Mouse (Mus musculus): ENCODE data around the gene Kng1. TPM values are rescaled to one million over a fixed set of nuclear protein-coding genes. Genes with fewer than 3 reads are reported as not detected.
"Not testable (repeated sequence)": the region's sequence is repeated elsewhere in the genome, so short reads cannot be mapped to it uniquely, and the experiment has no call there.

Kng1 gene
- polyA plus RNA-seq, 1 experiment from 2014 or later = 6.6 TPM

- not testable (repeated sequence) for H3K4me1 ChIP-seq (replicated peaks); H3K27me3 ChIP-seq (replicated peaks); H3K4me3 ChIP-seq (replicated peaks); H3K9me3 ChIP-seq; H3K9ac ChIP-seq; ATAC-seq; H3K4me2 ChIP-seq (replicated peaks); H3K36me3 ChIP-seq; H3K27ac ChIP-seq
- 87% methylated on average over 8 of the region's 8 CpGs for WGBS
Observed at GRCm38 (mm10) chr16:23097290-23098104, 39.8 kb downstream of the Kng1 start.

DNA sequence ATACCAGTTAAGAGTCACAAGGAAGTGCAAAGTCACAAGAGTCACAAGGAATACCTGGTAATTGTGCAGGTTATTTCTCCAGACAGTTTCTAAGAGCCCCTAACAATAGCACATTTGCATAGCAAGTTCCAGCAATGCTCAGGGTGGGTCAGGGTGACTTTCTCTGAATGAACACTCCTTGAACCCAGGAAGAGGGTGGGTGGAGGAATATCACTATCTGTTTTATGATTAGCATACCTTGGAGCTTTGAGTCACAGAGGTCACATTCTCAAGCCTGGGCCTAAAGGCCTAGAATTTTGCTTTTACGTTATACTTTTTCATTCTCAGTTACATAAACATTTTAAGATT is 40.4 kb downstream of the Kng1 start:
- H3K9ac ChIP-seq; H3K36me3 ChIP-seq; H3K4me2 ChIP-seq (replicated peaks); ATAC-seq; H3K27ac ChIP-seq; H3K4me3 ChIP-seq (replicated peaks); H3K27me3 ChIP-seq (replicated peaks); H3K4me1 ChIP-seq (replicated peaks); H3K9me3 ChIP-seq: not testable (repeated sequence)
- WGBS = 88% methylated on average over 1 of the region's 1 CpGs

DNA sequence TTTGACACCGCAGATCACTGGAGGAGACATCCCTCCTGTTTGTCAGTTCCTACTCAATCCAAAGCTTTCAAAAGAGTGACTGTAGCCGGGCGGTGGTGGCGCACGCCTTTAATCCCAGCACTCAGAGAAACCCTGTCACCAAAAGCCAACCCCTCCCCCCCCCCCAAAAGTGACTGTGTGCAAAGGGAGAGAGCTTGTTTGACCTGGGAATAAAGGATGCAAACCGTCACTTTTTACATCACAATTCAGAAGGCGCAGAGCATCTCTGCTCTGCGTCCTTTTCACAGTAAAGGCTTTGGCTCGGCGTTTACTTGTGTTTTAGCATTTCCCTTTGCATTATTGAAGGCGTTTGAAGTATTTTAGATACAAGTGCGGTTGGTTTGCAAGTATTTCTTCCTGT is 42.0 kb downstream of the Kng1 start:
- H3K4me2 ChIP-seq (replicated peaks) = peak overlapping the region; percentile 72
- H3K36me3 ChIP-seq = no peaks in the 10 kb centered on the region
- WGBS = 24% methylated on average over 12 of the region's 12 CpGs
- peak overlapping the region; percentile 43 for H3K9ac ChIP-seq
- peak overlapping the region; percentile 33 for H3K4me3 ChIP-seq (replicated peaks)
- H3K9me3 ChIP-seq = no peaks in the 10 kb centered on the region
- ATAC-seq = no peak
- no peaks in the 10 kb centered on the region for H3K27me3 ChIP-seq (replicated peaks)
- no peak overlapping the region for H3K27ac ChIP-seq
- H3K4me1 ChIP-seq (replicated peaks) = peaks cover 9% of the 10 kb centered on the region

- Histone ChIP-seq H3K9me3 (no peaks in the 10 kb centered on the region), H3K27ac (peak overlapping the region; percentile 20; the same call in 1 of the 2 replicates), H3K4me1 (replicated peaks) (peaks cover 9% of the 10 kb centered on the region), H3K9ac (peak overlapping the region; percentile 43), H3K36me3 (no peaks in the 10 kb centered on the region), H3K4me2 (replicated peaks) (peak overlapping the region; percentile 72), H3K27me3 (replicated peaks) (no peaks in the 10 kb centered on the region), H3K4me3 (replicated peaks) (peak overlapping the region; percentile 33)
- 3% methylated on average over 9 of the region's 9 CpGs for WGBS
- ATAC-seq = peak; percentile 73
Observed at GRCm38 (mm10) chr16:23100099-23100575, 42.5 kb downstream of the Kng1 start.

GRCm38 (mm10) chr16:23100613-23101012 is 42.9 kb downstream of the Kng1 start:
- peak overlapping the region; percentile 20; the same call in 1 of the 2 replicates for H3K27ac ChIP-seq
- H3K36me3 ChIP-seq = no peaks in the 10 kb centered on the region
- H3K4me1 ChIP-seq (replicated peaks) = peaks cover 9% of the 10 kb centered on the region
- no peaks in the 10 kb centered on the region for H3K27me3 ChIP-seq (replicated peaks)
- H3K9ac ChIP-seq = peak overlapping the region; percentile 43
- no peaks in the 10 kb centered on the region for H3K9me3 ChIP-seq
- ATAC-seq = peak; percentile 21
- peak overlapping the region; percentile 33 for H3K4me3 ChIP-seq (replicated peaks)
- H3K4me2 ChIP-seq (replicated peaks) = peak overlapping the region; percentile 72
- 23% methylated on average over 10 of the region's 10 CpGs for WGBS

DNA sequence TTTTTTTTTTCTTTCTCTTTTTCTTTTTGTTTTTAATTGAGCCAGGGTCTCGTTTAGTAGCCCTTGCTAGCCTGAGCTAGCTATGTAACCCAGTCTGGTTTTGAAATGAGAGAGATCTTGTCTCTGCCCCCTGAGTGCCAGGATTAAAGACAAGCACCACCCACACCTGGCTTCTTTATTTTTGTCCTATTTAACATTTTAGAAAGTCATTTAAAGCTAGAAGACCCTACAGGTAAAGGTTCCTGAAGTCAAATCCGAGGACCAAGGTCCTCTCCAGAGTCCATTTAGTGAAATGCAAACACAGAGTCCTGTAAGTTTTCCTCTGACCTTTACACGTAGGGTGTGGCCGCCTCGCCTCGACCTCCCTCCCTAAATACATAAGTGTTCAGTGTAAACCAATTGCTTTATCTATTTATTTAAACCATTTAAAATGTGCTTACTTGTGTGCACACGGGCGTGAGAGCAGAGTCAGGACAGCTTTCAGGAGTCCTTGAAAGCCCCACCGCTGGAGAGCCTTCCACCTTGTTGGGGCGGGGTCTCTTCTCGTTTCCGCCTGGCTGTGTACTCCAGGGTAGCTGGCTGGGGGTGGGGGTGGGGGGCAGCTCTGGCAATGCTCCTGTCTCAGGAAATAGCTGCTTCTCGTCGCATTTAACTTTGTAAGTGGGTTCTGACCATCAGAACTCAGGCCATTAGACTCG is 44.8 kb downstream of the Kng1 start:
- H3K27ac ChIP-seq = peak overlapping the region; percentile 54
- H3K27me3 ChIP-seq (replicated peaks) = no peaks in the 10 kb centered on the region
- peak overlapping the region; percentile 63 for H3K4me2 ChIP-seq (replicated peaks)
- 7% methylated on average over 15 of the region's 15 CpGs for WGBS
- peak overlapping the region; percentile 23; the same call in 1 of the 2 replicates for H3K9ac ChIP-seq
- H3K4me3 ChIP-seq (replicated peaks) = peak overlapping the region; percentile 29
- peak; percentile 29; the same call in 1 of the 2 replicates for ATAC-seq
- H3K9me3 ChIP-seq = no peaks in the 10 kb centered on the region
- H3K36me3 ChIP-seq = no peaks in the 10 kb centered on the region
- peaks cover 9% of the 10 kb centered on the region for H3K4me1 ChIP-seq (replicated peaks)

DNA sequence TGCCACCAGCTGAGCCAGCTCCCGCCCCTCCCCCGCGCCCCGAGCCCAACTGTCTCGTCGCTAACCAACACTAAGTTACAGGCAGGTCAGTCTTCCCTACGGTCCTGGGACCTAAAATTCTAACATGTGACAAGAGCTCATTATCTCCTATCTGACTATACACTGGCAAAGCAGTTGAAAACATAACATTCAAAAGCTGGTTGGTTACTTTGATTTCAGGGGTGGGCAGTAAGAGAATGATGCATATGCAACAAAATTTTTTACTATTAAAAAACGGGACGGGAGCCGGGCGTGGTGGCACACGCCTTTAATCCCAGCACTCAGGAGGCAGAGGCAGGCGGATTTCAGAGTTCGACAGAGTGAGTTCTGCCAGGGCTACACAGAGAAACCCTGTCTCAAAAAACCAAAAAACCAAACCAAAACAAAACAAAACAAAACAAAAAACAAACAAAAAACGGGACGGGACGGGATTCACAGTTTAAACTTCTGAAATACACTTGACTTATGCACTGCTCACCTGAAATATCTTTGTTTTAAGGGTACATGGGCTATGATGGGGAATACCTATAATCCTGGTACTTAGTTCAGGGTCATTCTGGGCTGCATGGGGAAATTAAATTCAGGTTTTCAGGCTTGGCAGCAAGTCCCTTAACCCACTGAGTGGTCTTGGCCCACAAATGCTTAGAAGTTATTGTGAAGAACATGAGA is 45.5 kb downstream of the Kng1 start:
- Histone ChIP-seq H3K36me3 (no peaks in the 10 kb centered on the region), H3K4me3 (replicated peaks) (peak overlapping the region; percentile 29), H3K27ac (peak overlapping the region; percentile 54; the same call in 1 of the 2 replicates), H3K4me1 (replicated peaks) (peaks cover 9% of the 10 kb centered on the region), H3K9ac (peak overlapping the region; percentile 23; the same call in 1 of the 2 replicates), H3K27me3 (replicated peaks) (no peaks in the 10 kb centered on the region), H3K9me3 (no peaks in the 10 kb centered on the region), H3K4me2 (replicated peaks) (peak overlapping the region; percentile 63)
- ATAC-seq = no peak
- WGBS = 37% methylated on average over 17 of the region's 17 CpGs

DNA sequence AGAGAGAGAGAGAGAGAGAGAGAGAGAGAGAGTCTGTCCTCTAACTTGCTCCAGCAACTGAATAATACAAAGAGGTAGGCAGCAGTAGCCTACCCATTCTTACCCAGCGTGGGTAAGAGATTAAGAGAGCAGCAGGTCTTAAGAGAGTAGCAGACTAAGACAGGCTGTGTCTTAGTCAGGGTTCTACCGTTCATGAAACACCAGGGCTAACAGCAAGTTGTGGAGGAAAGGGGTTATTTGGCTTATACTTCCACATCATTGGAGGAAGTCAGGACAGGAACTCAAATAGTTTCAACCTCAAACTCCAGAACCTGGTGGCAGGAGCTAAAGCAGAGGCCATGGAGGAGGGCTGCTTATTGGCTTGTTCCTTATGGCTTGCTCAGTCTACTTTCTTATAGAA is 46.2 kb downstream of the Kng1 start:
- H3K4me1 ChIP-seq (replicated peaks) = peaks cover 9% of the 10 kb centered on the region
- H3K9ac ChIP-seq = no peak overlapping the region
- ATAC-seq = no peak
- H3K9me3 ChIP-seq = no peaks in the 10 kb centered on the region
- no peak overlapping the region for H3K27ac ChIP-seq
- 77% methylated on average over 2 of the region's 2 CpGs for WGBS
- peaks cover 2% of the 10 kb centered on the region; the same call in 1 of the 2 replicates for H3K36me3 ChIP-seq
- H3K4me2 ChIP-seq (replicated peaks) = no peak overlapping the region
- H3K27me3 ChIP-seq (replicated peaks) = no peaks in the 10 kb centered on the region
- no peak overlapping the region for H3K4me3 ChIP-seq (replicated peaks)

DNA sequence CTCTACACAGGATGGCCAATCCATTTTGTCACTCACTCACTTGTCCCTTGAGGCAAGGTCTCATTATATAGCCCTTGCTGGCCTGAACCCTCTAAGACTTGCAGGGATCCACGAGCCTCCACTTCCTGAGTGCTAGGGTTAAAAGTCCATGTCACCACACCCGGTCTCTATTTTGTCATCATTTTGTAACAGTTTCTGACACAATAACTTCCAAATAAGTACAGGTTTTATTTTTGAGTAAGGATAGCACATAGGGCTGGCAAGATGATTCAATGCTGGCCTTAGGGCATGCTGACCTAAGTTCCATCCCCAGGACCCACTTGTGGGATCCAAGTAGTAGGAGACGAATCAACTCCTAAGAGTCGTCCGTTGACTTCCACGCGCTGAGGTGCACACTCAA is 48.5 kb downstream of the Kng1 start:
- H3K9me3 ChIP-seq = no peaks in the 10 kb centered on the region
- no peak overlapping the region for H3K4me2 ChIP-seq (replicated peaks)
- H3K9ac ChIP-seq = no peak overlapping the region
- peaks cover 6% of the 10 kb centered on the region; the same call in 1 of the 2 replicates for H3K36me3 ChIP-seq
- H3K4me1 ChIP-seq (replicated peaks) = peaks cover 3% of the 10 kb centered on the region; the same call in 1 of the 2 replicates
- H3K27ac ChIP-seq = no peak overlapping the region
- no peak overlapping the region for H3K4me3 ChIP-seq (replicated peaks)
- 71% methylated on average over 7 of the region's 7 CpGs for WGBS
- ATAC-seq = no peak
- no peaks in the 10 kb centered on the region for H3K27me3 ChIP-seq (replicated peaks)

DNA sequence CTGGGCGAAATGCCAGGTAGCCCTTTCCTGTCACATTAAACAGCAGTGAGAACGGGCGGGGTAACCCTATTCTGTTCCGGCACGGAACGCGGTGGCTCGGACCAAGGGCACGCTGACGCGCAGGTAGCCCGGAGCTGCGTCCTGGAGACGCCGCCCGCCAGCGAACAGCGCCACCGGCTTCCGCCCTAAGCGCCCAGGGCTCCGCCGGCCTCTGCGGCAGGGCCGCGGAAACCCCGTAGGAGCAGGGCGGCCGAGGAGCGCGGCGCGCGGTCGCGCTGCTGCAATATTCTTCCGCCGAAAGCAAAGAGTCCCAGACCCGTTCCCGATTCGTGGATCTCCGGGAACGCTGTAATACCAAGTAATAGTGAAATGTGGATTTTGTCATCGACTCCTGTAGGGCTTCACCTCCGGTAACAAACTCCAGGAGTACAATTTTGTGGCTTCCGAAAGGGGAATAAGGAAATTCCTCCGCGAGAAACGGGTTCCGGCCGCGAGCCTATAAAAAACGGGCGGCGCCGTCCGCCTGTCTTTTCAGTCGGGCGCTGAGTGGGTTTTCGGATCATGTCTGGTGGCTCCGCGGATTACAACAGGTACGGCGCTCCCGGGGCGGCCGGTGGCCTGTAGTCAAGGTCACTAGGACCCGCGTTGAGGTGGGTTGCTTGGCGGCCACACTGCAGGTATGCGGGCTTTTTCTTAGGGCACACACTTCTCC is 49.7 kb downstream of the Kng1 start, which contains the start of gene Eif4a2:
Eif4a2 (plus strand) TSS at position 214 of the 712 bp plus-strand sequence.
- peak within 1 kb of the TSS; percentile 67 for H3K4me2 ChIP-seq (replicated peaks)
- no peaks in the 10 kb centered on the region for H3K9me3 ChIP-seq
- H3K4me3 ChIP-seq (replicated peaks) = peak within 1 kb of the TSS; percentile 87
- H3K36me3 ChIP-seq = peaks cover 14% of the 10 kb centered on the region; the same call in 1 of the 2 replicates
- peak within 1 kb of the TSS; percentile 96 for H3K27ac ChIP-seq
- ATAC-seq = peak; percentile 93
- peak within 1 kb of the TSS; percentile 99 for H3K9ac ChIP-seq
- H3K27me3 ChIP-seq (replicated peaks) = no peaks in the 10 kb centered on the region
- peaks cover 8% of the 10 kb centered on the region; the same call in 1 of the 2 replicates for H3K4me1 ChIP-seq (replicated peaks)
- under 1% methylated on average over 71 of the region's 71 CpGs for WGBS

DNA sequence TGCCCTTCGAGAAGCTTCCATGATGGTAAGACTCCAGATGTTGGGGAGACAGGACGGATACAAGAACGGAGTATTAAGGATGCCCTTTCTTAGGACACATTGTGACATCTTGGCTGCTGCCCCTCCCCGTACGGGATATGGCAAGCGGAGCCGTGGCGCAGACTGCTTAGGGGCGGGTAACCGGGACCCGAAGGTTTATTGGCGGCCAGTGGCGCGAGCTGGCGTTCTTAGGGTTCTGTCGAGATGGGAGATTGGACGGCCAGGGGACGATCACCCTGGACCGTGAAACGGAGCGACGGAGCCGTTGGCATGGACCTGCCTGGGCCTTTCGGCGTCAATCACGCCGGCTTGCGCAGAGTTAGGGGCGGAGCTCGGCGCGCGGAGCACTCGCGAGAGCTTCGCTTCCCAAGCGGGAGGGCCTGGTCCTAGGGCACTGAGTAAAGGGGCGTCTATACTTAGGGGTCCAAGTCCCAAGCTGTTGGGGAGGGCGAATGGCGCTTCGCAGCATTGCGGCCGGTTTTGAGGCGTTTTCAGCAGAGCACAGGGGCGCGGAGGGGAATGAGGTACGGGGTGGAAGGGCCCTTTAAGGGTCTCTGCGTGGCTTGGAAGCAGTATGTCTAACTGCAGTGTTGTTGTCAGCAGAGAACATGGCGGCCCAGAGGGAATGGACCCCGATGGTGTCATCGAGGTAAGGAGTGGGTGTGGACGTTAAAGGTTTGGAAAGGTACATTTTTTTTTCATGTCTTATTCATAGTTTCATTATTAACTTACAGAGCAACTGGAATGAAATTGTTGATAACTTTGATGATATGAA is 50.5 kb downstream of the Kng1 start:
- Histone ChIP-seq H3K9ac (peak overlapping the region; percentile 99), H3K4me3 (replicated peaks) (peak overlapping the region; percentile 87), H3K4me2 (replicated peaks) (peak overlapping the region; percentile 67), H3K9me3 (no peaks in the 10 kb centered on the region), H3K4me1 (replicated peaks) (peaks cover 8% of the 10 kb centered on the region; the same call in 1 of the 2 replicates), H3K27ac (peak overlapping the region; percentile 96), H3K36me3 (peaks cover 22% of the 10 kb centered on the region; the same call in 1 of the 2 replicates), H3K27me3 (replicated peaks) (no peaks in the 10 kb centered on the region)
- WGBS = under 1% methylated on average over 52 of the region's 52 CpGs
- peak; percentile 77 for ATAC-seq
